Mouse (Mus musculus) NIH3T3 (cell line): Measurements from ENCODE around the gene Ncor1.
A peak's percentile ranks its signal among the peaks of the same experiment; 100 is the strongest.
"Not testable (repeated sequence)": the region's sequence is repeated elsewhere in the genome, so short reads cannot be mapped to it uniquely, and the experiment has no call there.

Source experiments
- DNase-seq: peaks from one replicate; pipeline ENCODE4 v3.0.0-alpha.2; 2012; ENCODE audit warnings: low read depth

Ncor1 gene

GRCm38 (mm10) chr11:62458780-62459179 lies 439 bp upstream of the Ncor1 start:
- no peak for DNase-seq

DNA sequence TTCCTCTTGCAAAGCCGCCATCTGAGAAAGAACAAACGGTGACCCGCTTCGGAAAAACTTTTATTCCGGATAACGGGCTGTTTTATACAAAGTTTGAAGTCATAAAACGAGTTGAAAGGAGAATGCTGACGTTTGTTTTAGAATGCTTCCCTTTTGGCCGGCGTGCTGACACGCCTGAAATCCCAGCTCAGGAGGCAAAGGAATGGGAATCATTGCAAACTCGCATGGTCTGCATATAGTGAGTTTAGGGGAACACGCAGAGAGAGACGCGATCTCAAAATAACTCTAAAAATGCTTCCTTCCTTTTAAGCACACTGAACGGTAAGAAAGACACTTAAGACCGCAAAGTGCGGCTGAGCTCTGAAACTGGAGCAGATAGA lies 460 bp downstream of the Ncor1 start:
- no peak for DNase-seq

DNA sequence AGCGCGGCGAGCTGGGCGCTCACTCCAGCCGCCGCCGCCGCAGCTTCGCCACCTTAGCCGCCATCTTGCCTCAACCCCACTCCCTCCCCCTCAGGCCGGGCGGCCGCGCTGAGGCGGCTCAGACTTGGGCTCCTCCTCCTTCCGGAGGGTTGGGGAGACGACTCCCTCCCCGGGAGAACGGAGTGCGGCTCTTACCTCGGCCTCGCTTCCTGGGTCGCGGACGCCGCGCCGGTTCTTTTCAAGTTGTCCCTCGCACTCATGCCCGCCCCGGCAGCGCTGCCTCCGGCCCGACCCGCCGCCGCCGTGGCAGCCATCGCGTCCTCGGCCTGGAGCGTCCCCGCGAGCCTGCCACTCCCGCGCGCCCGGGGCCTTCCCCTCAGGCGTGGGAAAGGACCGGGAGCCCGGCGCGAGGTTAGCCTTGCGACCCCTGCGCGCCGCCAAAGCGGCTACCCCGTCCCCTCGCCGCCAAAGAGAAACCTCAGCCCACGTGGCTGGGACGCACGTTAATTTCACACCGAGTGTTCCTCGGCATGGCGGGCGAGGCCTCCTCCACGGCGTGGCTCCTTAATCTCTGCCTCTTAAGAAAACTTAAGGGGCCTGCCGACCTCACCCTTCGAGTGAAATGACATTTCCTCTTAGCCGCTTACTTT lies 975 bp downstream of the Ncor1 start:
- peak; percentile 94 for DNase-seq

DNA sequence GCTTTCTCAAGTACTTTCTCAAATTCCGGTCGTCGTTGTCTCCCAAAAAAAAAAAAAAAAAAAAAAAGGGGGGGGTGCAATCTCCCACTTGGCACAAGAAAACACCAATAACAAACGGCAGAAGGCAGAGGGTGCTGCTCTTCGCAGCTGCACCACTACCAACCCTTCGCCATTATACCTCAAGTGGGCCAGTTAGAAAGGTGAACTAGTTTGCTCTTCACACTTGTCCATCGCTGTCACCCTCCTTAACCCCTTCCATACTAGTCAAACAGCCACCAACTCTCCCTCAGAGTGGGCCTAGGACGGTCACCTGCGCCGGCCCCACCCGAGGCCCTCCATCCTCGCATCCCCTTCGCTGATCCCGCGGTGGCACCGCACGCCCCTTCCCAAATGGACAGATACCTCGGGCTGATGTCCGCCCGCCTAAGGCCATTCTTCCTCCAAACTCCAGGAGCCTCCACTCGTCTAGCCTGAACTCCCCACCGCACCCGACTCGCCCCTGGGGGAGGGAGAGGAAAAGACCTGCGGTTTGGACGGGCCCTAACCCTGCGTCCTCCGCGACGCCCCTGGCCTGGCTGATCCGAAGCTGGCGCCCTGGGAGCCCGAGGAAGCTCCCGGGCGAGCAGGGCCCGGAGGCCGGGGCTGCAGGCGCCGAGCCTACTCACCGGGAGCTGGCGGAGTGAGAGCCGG lies 1.7 kb downstream of the Ncor1 start:
- peak; percentile 76 for DNase-seq

- no peak for DNase-seq
These were observed 2.3 kb downstream of the Ncor1 start for GRCm38 (mm10) chr11:62456021-62456482.

DNA sequence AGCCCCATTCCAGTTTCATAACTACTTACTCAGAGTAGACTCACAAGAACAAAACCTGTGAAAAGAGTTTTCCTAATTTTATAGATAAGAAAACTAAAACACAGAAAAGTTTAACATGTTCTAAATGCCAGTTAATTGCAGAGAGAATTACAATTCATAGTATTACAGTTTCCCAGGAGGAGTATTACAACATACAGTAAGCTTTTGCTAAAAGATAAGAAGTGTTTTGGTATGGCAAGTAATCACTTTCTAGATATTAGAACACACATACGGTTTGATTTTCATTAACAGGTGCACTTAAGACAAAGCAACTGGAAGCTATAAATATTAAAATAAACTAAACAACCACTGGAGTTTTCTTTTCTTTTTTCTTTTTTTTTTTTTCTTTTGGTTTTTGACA lies 3.1 kb downstream of the Ncor1 start:
- DNase-seq, result no peak

DNA sequence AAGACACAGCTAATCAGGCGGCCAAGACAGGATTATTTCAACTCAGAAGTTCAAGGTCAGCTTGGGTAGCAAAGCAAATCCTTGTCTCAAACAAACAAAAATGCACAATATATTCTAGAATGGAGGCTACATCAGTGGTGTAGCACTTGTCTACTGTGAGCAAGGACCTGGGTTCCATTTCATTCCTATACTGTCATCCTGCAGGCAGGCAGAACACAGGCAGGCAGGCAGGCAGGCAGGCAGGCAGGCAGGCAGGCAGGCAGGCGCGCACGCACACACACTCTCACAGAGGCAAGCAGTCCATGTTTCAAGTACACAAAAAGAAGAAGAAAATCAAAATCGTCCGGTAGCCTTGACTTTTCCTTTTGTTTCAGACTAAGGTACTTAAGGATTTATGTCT lies 9.4 kb downstream of the Ncor1 start:
- no peak for DNase-seq

- no peak for DNase-seq
These were observed 12.5 kb downstream of the Ncor1 start for GRCm38 (mm10) chr11:62445799-62446198.

GRCm38 (mm10) chr11:62440670-62441315 lies 17.5 kb downstream of the Ncor1 start:
- no peak for DNase-seq

DNA sequence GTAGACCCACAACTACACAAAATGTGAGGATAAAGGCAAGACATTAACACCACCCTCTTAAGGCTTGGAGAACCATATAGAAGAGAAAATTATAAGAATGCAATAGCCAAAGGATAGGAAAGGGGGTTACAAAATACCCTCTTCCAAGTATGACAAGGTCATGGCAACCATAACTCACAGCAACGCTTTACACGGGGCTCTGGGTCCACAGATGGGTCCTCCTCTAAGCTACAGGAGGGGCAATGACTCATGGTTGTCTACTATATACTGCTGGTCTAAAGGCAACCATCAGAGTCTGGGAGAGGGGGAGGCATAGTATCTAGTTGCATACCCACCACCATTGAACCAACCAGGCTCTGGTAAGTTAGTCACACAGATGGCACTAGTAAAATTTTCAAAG lies 26.1 kb downstream of the Ncor1 start:
- DNase-seq, result no peak

- DNase-seq, result peak; percentile 28
These were observed 31.2 kb downstream of the Ncor1 start for GRCm38 (mm10) chr11:62427105-62427504.

- no peak for DNase-seq
These were observed 32.1 kb downstream of the Ncor1 start for GRCm38 (mm10) chr11:62426266-62426665.

DNA sequence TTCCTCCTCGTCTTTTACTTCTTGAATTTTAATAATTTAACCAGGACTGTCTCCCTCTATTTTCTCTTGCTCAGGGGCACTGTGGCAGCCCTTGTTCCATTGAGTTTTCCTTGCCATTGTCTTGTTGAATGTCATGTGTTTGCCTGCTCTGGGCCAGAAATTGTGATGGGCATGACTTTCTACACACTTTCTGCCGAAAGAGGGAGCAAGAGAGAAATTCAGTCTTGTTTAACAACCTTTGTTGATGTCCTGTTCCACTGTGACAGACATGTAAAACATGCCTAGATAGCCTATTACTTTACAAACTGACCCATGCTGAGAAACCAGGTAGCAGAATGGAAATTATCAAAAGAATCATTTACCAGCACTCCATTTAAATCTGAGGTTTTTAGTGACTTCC lies 33.8 kb downstream of the Ncor1 start:
- DNase-seq, result peak; percentile 5

DNA sequence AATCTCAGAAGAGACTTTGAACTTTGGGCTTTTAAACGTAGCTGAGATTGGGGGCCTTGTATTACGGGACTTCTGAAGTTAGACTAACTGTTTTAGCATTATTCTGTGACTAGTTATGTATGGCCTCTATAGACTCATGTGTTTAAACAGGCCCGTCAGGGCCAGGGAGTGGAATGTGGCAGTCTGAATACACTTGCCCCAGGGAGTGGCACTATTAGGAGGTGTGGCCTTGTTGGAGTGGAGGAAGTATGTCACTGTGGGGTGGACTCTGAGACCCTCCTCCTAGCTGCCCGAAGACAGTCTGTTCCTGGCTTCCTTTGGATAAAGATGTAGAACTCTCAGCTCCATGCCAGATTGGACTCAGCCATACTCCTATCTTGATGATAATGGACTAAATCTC lies 43.3 kb downstream of the Ncor1 start:
- no peak for DNase-seq

DNA sequence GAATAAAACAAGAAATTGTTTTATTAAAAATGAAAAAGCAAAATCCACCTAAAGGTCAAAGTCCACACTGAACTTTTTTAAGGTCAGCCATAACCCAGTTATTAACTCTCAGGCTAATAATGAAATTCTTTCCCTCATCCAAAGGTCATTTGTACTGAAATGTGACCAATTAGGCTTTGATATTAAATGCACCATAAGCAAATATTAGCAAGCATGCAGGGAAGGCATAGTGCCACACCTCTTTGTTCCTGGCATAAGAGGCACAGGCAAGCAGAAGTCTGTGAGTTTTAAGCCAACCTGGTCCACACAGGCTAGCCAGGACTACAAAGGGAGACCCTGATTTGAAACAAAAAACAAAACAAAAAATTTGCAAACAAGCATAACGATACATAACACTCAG lies 48.7 kb downstream of the Ncor1 start:
- no peak for DNase-seq

GRCm38 (mm10) chr11:62408848-62409247 lies 49.5 kb downstream of the Ncor1 start:
- no peak for DNase-seq

DNA sequence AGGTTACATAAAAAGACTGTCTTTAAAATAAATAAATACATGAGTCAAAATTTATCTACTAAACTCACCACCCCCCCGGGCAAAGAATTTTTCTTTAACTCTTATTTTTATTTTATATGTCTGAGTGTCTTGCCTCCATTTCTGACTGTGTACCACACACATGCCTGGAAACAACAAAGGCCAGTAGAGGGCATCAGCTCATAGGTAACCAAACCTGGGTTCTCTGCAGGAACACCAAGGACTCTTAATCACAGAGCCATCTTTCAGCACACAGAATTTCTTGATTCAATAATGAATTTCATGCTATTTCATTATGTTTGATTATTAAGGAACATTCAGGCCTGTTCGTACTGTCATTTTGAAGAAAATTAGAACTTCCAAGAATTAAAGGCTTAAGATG lies 61.9 kb downstream of the Ncor1 start:
- peak; percentile 60 for DNase-seq

- no peak for DNase-seq
These were observed 70.0 kb downstream of the Ncor1 start for GRCm38 (mm10) chr11:62388331-62388679.

GRCm38 (mm10) chr11:62387608-62388330 lies 70.6 kb downstream of the Ncor1 start:
- no peak for DNase-seq

DNA sequence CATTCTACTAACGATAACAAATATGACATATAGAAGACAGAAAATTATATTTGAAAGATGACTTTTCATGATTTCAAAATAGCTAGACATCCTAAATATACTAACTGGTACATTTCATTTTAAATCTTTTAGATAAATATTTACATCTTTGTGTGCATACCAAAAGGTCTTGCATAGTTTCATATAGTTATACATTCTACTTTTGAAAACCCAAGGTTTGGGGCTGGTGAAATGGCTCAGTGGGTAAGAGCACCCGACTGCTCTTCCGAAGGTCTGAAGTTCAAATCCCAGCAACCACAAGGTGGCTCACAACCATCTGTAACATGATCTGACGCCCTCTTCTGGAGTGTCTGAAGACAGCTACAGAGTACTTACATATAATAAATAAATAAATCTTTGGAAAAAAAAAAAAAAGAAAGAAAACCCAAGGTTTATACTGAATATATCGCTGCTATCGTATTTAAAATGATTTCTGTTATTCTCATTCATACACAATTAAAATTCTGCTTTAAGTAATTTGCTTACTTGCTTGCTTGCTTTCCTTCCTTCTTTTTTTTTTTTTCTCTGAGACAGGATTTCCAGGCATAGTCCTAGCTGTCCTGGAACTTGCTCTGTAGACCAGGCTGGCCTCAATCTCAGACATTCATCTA lies 81.0 kb downstream of the Ncor1 start:
- DNase-seq, result not testable (repeated sequence)

GRCm38 (mm10) chr11:62371776-62372175 lies 86.6 kb downstream of the Ncor1 start:
- DNase-seq, result no peak

- DNase-seq, result no peak
These were observed 88.4 kb downstream of the Ncor1 start for GRCm38 (mm10) chr11:62369924-62370323.
